Mouse (Mus musculus) brain, embryonic 14.5 days (tissue): ENCODE measurements around the gene Cebpz. TPM values are rescaled to one million over a fixed set of nuclear protein-coding genes. Genes with fewer than 3 reads are reported as not detected.
A peak's percentile ranks its signal among the peaks of the same experiment; 100 is the strongest.

Experiments
- DNase-seq: peaks from one replicate; pipeline ENCODE4 v3.0.0-alpha.2; 2011; ENCODE audit warnings: low read depth
- CTCF ChIP-seq: fragments of 200-500 bp; IDR thresholded peaks from 2 replicates; pipeline ENCODE4 v1.5.1; 2012; ENCODE audit warnings: inconsistent platforms, mild to moderate bottlenecking, moderate library complexity, borderline replicate concordance; ENCODE audit not compliant: insufficient read depth, insufficient read length; ENCODE audit errors: extremely low read depth
- POLR2A ChIP-seq: fragments of 200-500 bp; IDR thresholded peaks from 2 replicates; pipeline ENCODE4 v1.6.1; 2012; ENCODE audit warnings: mild to moderate bottlenecking, inconsistent platforms, borderline replicate concordance; ENCODE audit not compliant: poor library complexity, insufficient read depth, insufficient read length, severe bottlenecking; ENCODE audit errors: extremely low read depth
- polyA plus RNA-seq: library from polyadenylated mRNA; depleted of rRNA; stranded (reverse); fragments of >200 nt; gene quantifications from 2 replicates; pipeline ENCODE4 v1.2.3, GENCODE M21; 2012; rRNA removed

The Cebpz gene
- polyA plus RNA-seq, 1 experiment = 23.3 TPM

DNA sequence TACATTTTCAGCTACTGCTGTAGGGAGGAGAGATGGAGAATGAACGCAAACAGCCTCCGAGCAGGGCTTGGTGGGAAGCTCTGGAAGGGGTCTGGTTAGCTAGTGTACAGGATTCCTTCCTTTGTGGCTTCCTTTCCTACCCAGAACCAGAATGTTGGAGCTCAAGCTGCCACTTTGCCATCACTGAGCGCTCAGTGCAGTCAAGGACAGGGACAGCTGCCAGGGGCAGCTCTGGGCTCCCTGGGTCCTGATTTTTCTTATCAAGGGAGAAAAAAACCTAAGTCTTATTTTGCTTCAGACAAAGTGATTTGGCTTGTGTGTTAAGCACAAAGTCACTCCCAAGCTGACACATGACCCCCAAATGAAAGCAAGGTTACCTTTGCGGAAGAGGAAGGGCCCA, 48.3 kb downstream of the Cebpz start:
- DNase-seq = no peak
- TF ChIP-seq POLR2A (no peak), CTCF (no peak)

DNA sequence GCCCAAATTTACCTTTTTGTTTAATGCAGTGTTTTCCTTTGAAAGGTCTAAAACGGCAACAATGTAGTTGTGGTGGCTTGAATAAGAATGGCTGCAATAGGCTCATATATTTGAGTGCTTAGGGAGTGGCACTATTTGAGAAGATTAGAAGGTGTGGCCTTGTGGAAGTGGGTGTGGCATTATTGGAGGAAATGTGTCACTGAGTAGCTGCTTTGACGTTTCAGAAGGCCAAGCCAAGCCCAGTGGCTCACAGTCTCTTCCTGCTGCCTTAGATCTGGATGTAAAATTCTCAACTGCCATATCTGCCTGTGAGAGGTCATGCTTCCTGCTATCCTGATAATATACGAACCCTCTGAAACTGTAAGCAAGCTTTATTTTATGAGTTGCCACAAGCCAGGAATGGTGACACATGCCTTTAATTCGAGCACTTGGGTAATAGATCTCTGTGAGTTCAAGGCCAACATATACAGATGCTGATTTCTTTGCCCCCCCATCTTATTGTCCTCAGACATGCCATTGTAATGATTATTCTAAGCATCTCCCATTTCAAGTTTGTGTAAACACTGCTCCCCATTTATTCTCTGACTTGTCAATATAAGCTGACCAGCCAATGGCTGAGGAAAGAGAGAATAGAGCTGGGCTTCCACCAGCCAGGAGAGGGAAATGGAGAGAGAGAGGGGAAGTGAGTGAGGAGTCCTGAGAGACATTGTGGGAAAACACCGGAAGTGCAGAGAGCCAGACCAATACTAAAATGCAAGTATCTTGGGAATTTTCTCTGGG, 51.4 kb downstream of the Cebpz start:
- DNase-seq = no peak
- TF ChIP-seq POLR2A (no peak), CTCF (no peak)

- DNase-seq = no peak
- TF ChIP-seq POLR2A = no peak
- TF ChIP-seq CTCF = no peak
These were observed 53.6 kb downstream of the Cebpz start for GRCm38 (mm10) chr17:78883291-78883690.

DNA sequence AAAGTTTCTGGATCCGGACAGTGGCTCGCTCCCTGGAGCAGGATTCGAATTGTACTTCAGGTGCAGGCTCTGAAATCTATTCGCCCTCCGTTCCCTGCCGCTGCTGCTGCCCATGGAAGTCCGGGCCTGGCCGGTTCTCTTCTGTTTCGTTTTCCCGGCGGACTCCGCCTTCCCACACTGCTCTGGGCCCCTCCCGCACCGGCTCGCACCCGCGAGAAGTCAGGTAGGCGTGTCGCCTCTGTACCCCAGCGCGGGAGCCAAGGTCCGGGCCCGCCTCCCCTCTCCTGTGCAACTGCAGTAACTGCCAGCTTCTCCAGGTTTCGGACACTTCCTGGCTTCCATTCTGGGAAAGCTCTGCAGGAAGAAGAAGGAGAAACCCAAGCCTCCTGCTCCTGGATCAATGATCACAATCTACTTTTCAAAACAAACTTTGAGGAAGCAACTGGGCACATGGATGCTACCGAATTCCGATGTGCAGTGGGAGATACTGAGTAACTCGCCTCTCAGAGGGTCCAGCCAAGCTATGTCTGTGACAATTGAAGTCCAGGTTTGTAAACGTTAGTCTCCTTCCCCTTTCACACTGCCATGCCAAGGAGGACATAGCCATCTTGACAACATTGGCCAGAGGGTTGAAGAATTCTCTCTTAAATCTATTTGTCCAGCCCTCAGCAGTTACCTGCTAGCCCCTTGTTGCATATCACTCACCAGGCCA, 54.3 kb downstream of the Cebpz start, which contains the start of gene Eif2ak2:
Gene Eif2ak2 (minus strand): TSS at position 173 of the 712 bp plus-strand sequence.
- TF ChIP-seq POLR2A = no peak
- TF ChIP-seq CTCF = no peak
- peak; percentile 78 for DNase-seq

- TF ChIP-seq POLR2A = no peak
- TF ChIP-seq CTCF = no peak
- peak; percentile 62 for DNase-seq
These were observed 55.0 kb downstream of the Cebpz start for GRCm38 (mm10) chr17:78881878-78882304.

DNA sequence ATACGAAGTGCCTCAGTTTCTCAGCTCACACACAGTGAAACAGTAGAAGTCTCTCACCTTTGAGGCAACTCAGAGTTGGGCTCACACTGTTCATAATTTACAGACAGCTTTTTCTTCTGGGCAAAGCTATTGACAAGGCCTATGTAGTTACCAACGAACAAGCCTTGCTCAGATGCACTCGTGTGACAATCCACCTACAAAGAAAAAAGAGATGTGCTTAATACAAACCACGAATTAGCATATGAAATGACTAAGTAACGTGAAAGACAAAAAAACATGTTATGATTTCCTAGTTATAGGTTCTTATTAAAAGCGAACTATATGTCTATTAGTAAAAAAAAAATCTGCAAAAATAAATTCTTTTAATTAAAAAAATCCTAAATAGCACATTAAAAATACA, 63.0 kb downstream of the Cebpz start:
- DNase-seq = no peak
- TF ChIP-seq POLR2A = no peak
- TF ChIP-seq CTCF = no peak

Other genes starting within 250 kb of the Cebpz start
- gene Strn, start 199.9 kb downstream of the Cebpz start, polyA plus RNA-seq = 9.4 and 12.5 TPM in 2 replicates
- gene Heatr5b, start 101.7 kb downstream of the Cebpz start, polyA plus RNA-seq = 32.6 and 41.0 TPM in 2 replicates
- 23.3 and 24.0 TPM in 2 replicates for gene Gpatch11, start 101.5 kb downstream of the Cebpz start, polyA plus RNA-seq
- 1.2 and 2.3 TPM in 2 replicates for gene Eif2ak2, start 54.5 kb downstream of the Cebpz start, polyA plus RNA-seq
- 0.13 TPM in 1 of 2 replicates, not detected in the other for gene Sult6b1, start 30.1 kb downstream of the Cebpz start, polyA plus RNA-seq
- gene Cebpzos, start 20.6 kb downstream of the Cebpz start, polyA plus RNA-seq = 31.9 and 40.6 TPM in 2 replicates
- 29.0 and 30.0 TPM in 2 replicates for gene Ndufaf7, start 70 bp upstream of the Cebpz start, polyA plus RNA-seq
- 21.4 and 23.8 TPM in 2 replicates for gene Prkd3, start 83.8 kb upstream of the Cebpz start, polyA plus RNA-seq
- gene Qpct, start 114.8 kb upstream of the Cebpz start, polyA plus RNA-seq = 9.7 and 10.3 TPM in 2 replicates